Mouse (Mus musculus) erythroblast, embryonic 14.5 days (primary cell): ENCODE results near the gene Acsl1.

Experiments
- GATA1 ChIP-seq: IDR thresholded peaks from 2 replicates; pipeline ENCODE4 v1.6.1; 2012; ENCODE audit warnings: low read length, inconsistent platforms, mixed read lengths
- TAL1 ChIP-seq: IDR thresholded peaks from 3 replicates; pipeline ENCODE4 v1.6.1; 2012; ENCODE audit warnings: low read length, inconsistent platforms, mixed read lengths

DNA sequence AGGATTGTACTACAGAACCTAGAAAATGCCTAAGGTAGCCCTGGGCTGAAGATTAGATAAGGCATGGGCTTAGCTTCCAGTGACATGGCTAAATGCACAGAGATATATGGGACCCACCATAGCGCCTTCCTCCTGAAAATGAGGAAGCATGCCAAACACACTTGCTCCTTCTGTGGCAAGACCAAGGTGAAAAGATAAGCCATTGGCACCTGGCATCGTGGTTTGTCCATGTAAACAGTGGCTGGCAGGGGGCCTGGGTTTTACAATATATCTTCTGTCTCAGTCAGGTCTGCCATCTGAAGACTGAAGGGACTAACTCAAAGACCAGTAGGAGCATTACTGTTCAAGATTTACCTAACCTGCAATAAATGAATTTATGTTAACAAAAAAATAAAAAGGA, 2.4 kb upstream of the Acsl1 start:
- TF ChIP-seq GATA1 = no peak
- no peak for TF ChIP-seq TAL1
